Mouse (Mus musculus) megakaryocyte, embryonic 14.5 days (primary cell): ENCODE measurements around the gene Hsp90ab1.

Source experiments
- FLI1 ChIP-seq: IDR thresholded peaks from 2 replicates; pipeline ENCODE4 v1.6.1; 2012; ENCODE audit warnings: low read length, inconsistent platforms, mixed read lengths
- GATA1 ChIP-seq: IDR thresholded peaks from 3 replicates; pipeline ENCODE4 v1.6.1; 2012; ENCODE audit warnings: mixed read lengths, low read length, inconsistent platforms, borderline replicate concordance

- TF ChIP-seq GATA1 (no peak), FLI1 (no peak)
These were observed 9.1 kb upstream of the Hsp90ab1 start for GRCm38 (mm10) chr17:45582188-45582587.
